Mouse (Mus musculus) kidney, postnatal 36 days (tissue): Measurements from ENCODE around the gene Shprh.
"Not testable (repeated sequence)": the region's sequence is repeated elsewhere in the genome, so short reads cannot be mapped to it uniquely, and the experiment has no call there.

Experiments
- DNase-seq, 2 experiments: peaks; one replicate each; pipeline ENCODE4 v3.0.0; 2021 to 2022; ENCODE audit warnings: mixed read lengths in 2 of 2

Gene Shprh

DNA sequence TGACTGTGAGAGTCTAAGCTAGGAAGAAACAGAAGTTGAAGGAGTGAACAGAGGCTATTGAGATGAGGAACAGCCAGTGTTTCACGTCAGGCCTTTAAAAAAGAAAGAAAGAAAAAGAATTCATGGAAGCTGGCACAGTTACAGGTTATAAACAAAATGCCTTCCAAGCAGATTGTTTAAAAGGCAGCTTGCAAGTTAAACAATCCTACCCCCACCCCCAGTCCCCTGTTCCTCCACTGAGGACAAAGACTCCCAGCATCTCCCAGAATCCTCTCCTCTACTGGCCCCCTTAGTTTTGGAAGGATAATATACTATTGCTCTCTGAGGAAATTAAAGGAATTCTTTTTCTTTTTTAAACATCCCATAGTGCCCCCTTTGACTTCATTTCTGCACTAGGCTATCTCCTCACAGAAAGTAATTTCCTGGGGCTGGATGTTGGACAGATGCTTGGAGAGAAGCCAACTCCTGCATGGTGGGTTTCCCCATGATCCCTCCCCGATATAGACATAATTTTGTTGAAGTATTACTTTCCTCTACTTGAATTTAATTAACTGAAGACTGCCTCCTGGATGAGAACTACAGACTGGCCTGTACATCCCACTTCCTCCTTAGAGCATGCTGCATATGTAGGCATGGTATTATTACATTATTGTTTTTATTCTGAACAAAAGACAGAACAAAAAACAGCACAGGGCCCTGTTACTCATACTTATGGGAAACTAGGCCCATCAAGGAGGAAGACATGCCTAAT lies 101.2 kb downstream of the Shprh start:
- DNase-seq: no peak

- not testable (repeated sequence) for DNase-seq
Observed at GRCm38 (mm10) chr10:11253581-11253980, 104.4 kb downstream of the Shprh start.

- no peak for DNase-seq
Observed at GRCm38 (mm10) chr10:11260119-11260518, 110.9 kb downstream of the Shprh start.

DNA sequence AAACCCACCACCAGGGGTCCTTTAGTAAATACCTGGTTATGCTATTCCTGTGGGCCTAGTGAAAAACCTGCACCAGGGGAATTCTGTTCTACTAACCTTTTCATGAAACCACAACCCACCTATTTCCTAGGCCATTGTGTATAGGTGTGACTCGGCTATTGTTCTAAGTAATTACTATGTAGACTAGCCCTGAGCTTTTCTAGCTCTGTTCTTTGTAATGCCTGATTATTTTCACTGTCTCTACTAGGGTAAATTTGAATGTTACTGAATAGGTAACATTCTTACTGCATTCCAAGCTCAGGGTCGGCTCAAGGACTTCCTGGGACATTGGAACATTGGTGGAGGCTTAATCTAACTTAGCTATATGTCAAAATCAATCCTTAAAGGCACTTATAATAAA lies 113.1 kb downstream of the Shprh start:
- not testable (repeated sequence) for DNase-seq

GRCm38 (mm10) chr10:11263795-11264194 lies 114.6 kb downstream of the Shprh start:
- not testable (repeated sequence) for DNase-seq
